Mouse (Mus musculus) MEL (cell line): ENCODE data around the gene Man2b2. TPM values are rescaled to one million over a fixed set of nuclear protein-coding genes. Genes with fewer than 3 reads are reported as not detected.

Source experiments
- DNase-seq: peaks from one replicate; pipeline ENCODE4 v3.0.0; 2011; ENCODE audit warnings: low read depth, low spot score
- H3K27ac ChIP-seq: 2 replicates; pipeline ENCODE4 v1.5.1; 2012; ENCODE audit warnings: low read depth, mild to moderate bottlenecking, control low read depth, low read length, moderate library complexity; ENCODE audit not compliant: control insufficient read depth
- H3K27me3 ChIP-seq, 2 experiments: fragments of 150-350 bp in 1 of 2; sonication (generic) in 1 of 2; 2 replicates each; pipeline ENCODE4 v1.6.1; 2012; ENCODE audit warnings: low read length in 2 of 2, mild to moderate bottlenecking in 2 of 2, improper control_type of control experiment in 1 of 2, moderate library complexity in 1 of 2; ENCODE audit not compliant: insufficient read depth in 2 of 2, control insufficient read depth in 1 of 2
- H3K36me3 ChIP-seq, 2 experiments: 2 replicates each; pipeline ENCODE4 v1.6.1; 2012 to 2014; ENCODE audit warnings: low read length in 2 of 2, improper control_type of control experiment in 1 of 2, inconsistent platforms in 1 of 2, mild to moderate bottlenecking in 1 of 2; ENCODE audit not compliant: insufficient read depth in 2 of 2, control insufficient read depth in 1 of 2
- H3K4me1 ChIP-seq, 2 experiments: fragments of 150-350 bp in 1 of 2; sonication (generic) in 1 of 2; 2 replicates each; pipeline ENCODE4 v1.6.1; 2012; ENCODE audit warnings: low read length in 2 of 2, improper control_type of control experiment in 1 of 2, mild to moderate bottlenecking in 1 of 2; ENCODE audit not compliant: insufficient read depth in 2 of 2, control insufficient read depth in 1 of 2
- H3K4me3 ChIP-seq, 2 experiments: fragments of 150-350 bp in 1 of 2; sonication (generic) in 1 of 2; 2 replicates each; pipeline ENCODE4 v1.5.1; 2012; ENCODE audit warnings: low read depth in 2 of 2, low read length in 2 of 2, mild to moderate bottlenecking in 2 of 2, moderate library complexity in 2 of 2, control low read depth in 1 of 2, improper control_type of control experiment in 1 of 2; ENCODE audit not compliant: control insufficient read depth in 1 of 2, insufficient read depth in 1 of 2
- H3K79me2 ChIP-seq: 2 replicates; pipeline ENCODE4 v1.6.1; 2012; ENCODE audit warnings: mild to moderate bottlenecking, low read length, moderate library complexity; ENCODE audit not compliant: control insufficient read depth, poor library complexity, insufficient read depth
- H3K9ac ChIP-seq: 2 replicates; pipeline ENCODE4 v1.6.1; 2012; ENCODE audit warnings: low read depth, mild to moderate bottlenecking, control low read depth, low read length, moderate library complexity; ENCODE audit not compliant: control insufficient read depth, poor library complexity, severe bottlenecking
- H3K9me3 ChIP-seq: fragments of 150-350 bp; sonication (generic); replicated peaks from 2 replicates; pipeline ENCODE4 v1.6.1; 2012; ENCODE audit warnings: mild to moderate bottlenecking, low read length, improper control_type of control experiment, moderate library complexity; ENCODE audit not compliant: insufficient read depth
- BHLHE40 ChIP-seq: IDR thresholded peaks from 2 replicates; pipeline ENCODE4 v1.6.1; 2012; ENCODE audit warnings: low read depth, mild to moderate bottlenecking, inconsistent platforms, low read length, improper control_type of control experiment, borderline replicate concordance
- CHD1 ChIP-seq: IDR thresholded peaks from 2 replicates; pipeline ENCODE4 v1.6.1; 2012; ENCODE audit warnings: low read depth, mild to moderate bottlenecking, inconsistent platforms, low read length, improper control_type of control experiment
- CHD2 ChIP-seq: IDR thresholded peaks from 2 replicates; pipeline ENCODE4 v1.6.1; 2011; ENCODE audit warnings: low read length, improper control_type of control experiment
- ELF1 ChIP-seq: IDR thresholded peaks from 2 replicates; pipeline ENCODE4 v1.6.1; 2014; ENCODE audit warnings: low read depth, mild to moderate bottlenecking, inconsistent platforms, low read length, improper control_type of control experiment, moderate library complexity
- EP300 ChIP-seq, 2 experiments: IDR thresholded peaks; 2 replicates each; pipeline ENCODE4 v1.6.1; 2011; ENCODE audit warnings: improper control_type of control experiment in 2 of 2, low read length in 2 of 2, low read depth in 1 of 2, mild to moderate bottlenecking in 1 of 2
- GABPA ChIP-seq: IDR thresholded peaks from 2 replicates; pipeline ENCODE4 v1.6.1; 2012; ENCODE audit warnings: low read depth, mild to moderate bottlenecking, inconsistent platforms, low read length, improper control_type of control experiment, moderate library complexity
- GATA1 ChIP-seq: IDR thresholded peaks from 2 replicates; pipeline ENCODE4 v1.6.1; 2011; ENCODE audit warnings: low read depth, low read length, improper control_type of control experiment
- JUND ChIP-seq: IDR thresholded peaks from 2 replicates; pipeline ENCODE4 v1.6.1; 2011; ENCODE audit warnings: low read depth, mild to moderate bottlenecking, improper control_type of control experiment, low read length
- MAFK ChIP-seq: IDR thresholded peaks from 2 replicates; pipeline ENCODE4 v1.6.1; 2011; ENCODE audit warnings: low read depth, mild to moderate bottlenecking, low read length, improper control_type of control experiment, borderline replicate concordance
- MAX ChIP-seq: IDR thresholded peaks from 2 replicates; pipeline ENCODE4 v1.6.1; 2011; ENCODE audit warnings: low read length, improper control_type of control experiment
- MXI1 ChIP-seq: IDR thresholded peaks from 2 replicates; pipeline ENCODE4 v1.6.1; 2011; ENCODE audit warnings: mild to moderate bottlenecking, low read depth, low read length, improper control_type of control experiment
- MYB ChIP-seq: IDR thresholded peaks from 2 replicates; pipeline ENCODE4 v1.6.1; 2011; ENCODE audit warnings: mild to moderate bottlenecking, low read depth, low read length, improper control_type of control experiment
- MYC ChIP-seq: IDR thresholded peaks from 2 replicates; pipeline ENCODE4 v1.6.1; 2011; ENCODE audit warnings: low read depth, mild to moderate bottlenecking, low read length, improper control_type of control experiment, moderate library complexity
- NELFE ChIP-seq: IDR thresholded peaks from 2 replicates; pipeline ENCODE4 v1.6.1; 2011; ENCODE audit warnings: low read depth, low read length, improper control_type of control experiment
- NRF1 ChIP-seq: IDR thresholded peaks from 2 replicates; pipeline ENCODE4 v1.6.1; 2014; ENCODE audit warnings: low read depth, mild to moderate bottlenecking, inconsistent platforms, low read length, improper control_type of control experiment, moderate library complexity; ENCODE audit not compliant: poor library complexity, insufficient read depth, severe bottlenecking
- POLR2A ChIP-seq, 2 experiments: IDR thresholded peaks; 2 replicates each; pipeline ENCODE4 v1.6.1; 2011 to 2012; ENCODE audit warnings: low read length in 2 of 2, mild to moderate bottlenecking in 2 of 2, control low read depth in 1 of 2, improper control_type of control experiment in 1 of 2, low read depth in 1 of 2, moderate library complexity in 1 of 2; ENCODE audit not compliant: control insufficient read depth in 1 of 2, insufficient read depth in 1 of 2, poor library complexity in 1 of 2
- RCOR1 ChIP-seq: IDR thresholded peaks from 2 replicates; pipeline ENCODE4 v1.6.1; 2012; ENCODE audit warnings: low read depth, mild to moderate bottlenecking, inconsistent platforms, low read length, improper control_type of control experiment
- TBP ChIP-seq: IDR thresholded peaks from 2 replicates; pipeline ENCODE4 v1.8.0; 2011; ENCODE audit warnings: low read depth, low read length, improper control_type of control experiment
- USF1 ChIP-seq: IDR thresholded peaks from 2 replicates; pipeline ENCODE4 v1.6.1; 2014; ENCODE audit warnings: low read depth, mild to moderate bottlenecking, inconsistent platforms, low read length, improper control_type of control experiment, moderate library complexity
- USF2 ChIP-seq, 2 experiments: IDR thresholded peaks; 2 replicates each; pipeline ENCODE4 v1.6.1; 2011 to 2012; ENCODE audit warnings: improper control_type of control experiment in 2 of 2, low read length in 2 of 2, borderline replicate concordance in 1 of 2, inconsistent platforms in 1 of 2, low read depth in 1 of 2, mild to moderate bottlenecking in 1 of 2; ENCODE audit not compliant: insufficient read depth in 1 of 2
- ZC3H11A ChIP-seq: IDR thresholded peaks from 2 replicates; pipeline ENCODE4 v1.6.1; 2012; ENCODE audit warnings: low read depth, mild to moderate bottlenecking, inconsistent platforms, low read length, improper control_type of control experiment
- ZKSCAN1 ChIP-seq: IDR thresholded peaks from 2 replicates; pipeline ENCODE4 v1.6.1; 2012; ENCODE audit warnings: low read depth, mild to moderate bottlenecking, inconsistent platforms, low read length, improper control_type of control experiment, moderate library complexity
- ZMIZ1 ChIP-seq: IDR thresholded peaks from 2 replicates; pipeline ENCODE4 v1.6.1; 2012; ENCODE audit warnings: low read depth, mild to moderate bottlenecking, inconsistent platforms, low read length, improper control_type of control experiment, moderate library complexity
- polyA plus RNA-seq, 2 experiments: library from polyadenylated mRNA; stranded (reverse) in 1 of 2; unstranded in 1 of 2; fragments of >175 nt in 1 of 2; fragments of >200 nt in 1 of 2; gene quantifications; 2 replicates each; pipeline versions ENCODE4 v1.2.1 to v1.2.4; 2012; ENCODE audit warnings: low replicate concordance in 2 of 2, low read depth in 1 of 2; ENCODE audit not compliant: insufficient read length in 2 of 2, insufficient read depth in 1 of 2, missing spikeins in 1 of 2
- total RNA-seq: library from RNA; depleted of rRNA; stranded (reverse); fragments of 300-350 nt; gene quantifications from 2 replicates; pipeline ENCODE4 v1.2.3, GENCODE M21; 2012

Gene Man2b2
- total and polyA plus RNA-seq, 3 experiments, result 9.3 to 37.1 TPM; not detected in 1

DNA sequence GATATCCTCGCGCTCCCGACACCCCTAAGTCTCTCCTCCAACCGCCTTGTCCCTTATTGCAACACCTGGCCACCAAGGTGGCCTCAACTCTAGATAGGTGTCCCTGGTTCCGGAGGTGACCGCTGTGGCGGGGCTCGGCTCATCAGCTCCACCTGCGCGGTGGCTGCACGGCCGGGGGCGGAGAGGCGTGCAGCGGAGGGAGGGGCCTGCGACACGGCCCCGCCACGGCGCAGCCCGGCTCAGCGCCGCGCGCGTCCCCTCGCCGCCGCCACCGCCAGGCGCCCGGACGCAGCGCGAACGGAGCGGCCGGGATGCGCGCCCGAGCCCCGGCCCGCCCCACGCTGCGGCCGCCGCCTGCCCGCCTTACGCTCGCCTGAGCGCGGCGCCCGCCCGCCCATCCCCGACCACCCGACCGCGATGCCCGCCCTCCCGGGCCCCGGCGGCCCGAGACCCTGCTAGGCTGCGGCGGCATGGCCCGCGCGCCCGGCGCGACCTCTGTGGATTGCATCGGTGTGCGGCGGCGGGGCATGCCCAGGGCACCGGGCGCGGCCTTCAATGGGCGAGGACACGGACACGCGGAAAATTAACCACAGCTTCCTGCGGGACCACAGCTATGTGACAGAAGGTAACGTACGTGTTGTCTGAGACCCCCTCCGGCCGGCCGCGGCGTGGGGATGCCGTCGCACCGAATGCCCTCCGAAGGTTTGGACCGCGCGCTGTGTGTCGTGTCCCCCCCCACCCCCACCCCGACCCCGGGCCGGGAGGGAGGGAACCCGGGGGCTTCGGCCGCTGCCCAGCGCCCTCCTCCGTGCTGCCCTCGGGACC is 38.0 kb upstream of the Man2b2 start, which contains the start of gene Ppp2r2c:
TSS of gene Ppp2r2c (plus strand) at position 248 of the 825 bp plus-strand sequence.
- no peaks in the 10 kb centered on the region for H3K79me2 ChIP-seq
- no peaks in the 10 kb centered on the region for H3K36me3 ChIP-seq
- H3K4me3 ChIP-seq, result no peak within 1 kb of the TSS
- H3K9me3 ChIP-seq, result no peaks in the 10 kb centered on the region
- no peak for DNase-seq
- no peak for TF ChIP-seq ELF1
- TF ChIP-seq JUND, result no peak
- no peak for TF ChIP-seq MAFK
- no peak for TF ChIP-seq RCOR1
- TF ChIP-seq GABPA, result no peak
- TF ChIP-seq GATA1, result no peak
- no peak for TF ChIP-seq MYC
- H3K27ac ChIP-seq, result no peak within 1 kb of the TSS
- no peak within 1 kb of the TSS for H3K9ac ChIP-seq
- no peaks in the 10 kb centered on the region for H3K4me1 ChIP-seq
- H3K27me3 ChIP-seq, result no peaks in the 10 kb centered on the region

GRCm38 (mm10) chr5:36867561-36867960 is 37.1 kb upstream of the Man2b2 start:
- Histone ChIP-seq H3K9ac (no peak overlapping the region), H3K79me2 (no peaks in the 10 kb centered on the region), H3K4me1 (no peaks in the 10 kb centered on the region), H3K27me3 (no peaks in the 10 kb centered on the region), H3K36me3 (no peaks in the 10 kb centered on the region), H3K4me3 (no peak overlapping the region), H3K9me3 (no peaks in the 10 kb centered on the region), H3K27ac (no peak overlapping the region)
- no peak for DNase-seq
- TF ChIP-seq CHD1 (no peak), EP300 (IDR thresholded peaks at IDR 0.05; ENCODE audit: low read depth in 1 of 2, low read length in 2 of 2) (no peak), POLR2A (IDR thresholded peaks at IDR 0.05; ENCODE audit: control insufficient read depth in 1 of 2, insufficient read depth in 1 of 2, low read depth in 1 of 2, low read length in 2 of 2, poor library complexity in 1 of 2) (no peak), MAFK (no peak), MXI1 (no peak), CHD2 (no peak), USF2 (IDR thresholded peaks at IDR 0.05; ENCODE audit: borderline replicate concordance in 1 of 2, insufficient read depth in 1 of 2, low read depth in 1 of 2, low read length in 2 of 2) (no peak), GATA1 (no peak), BHLHE40 (no peak), ZC3H11A (no peak), TBP (no peak), MYB (no peak), GABPA (no peak), USF1 (no peak), NRF1 (no peak), ZKSCAN1 (no peak), MAX (no peak), ZMIZ1 (no peak), NELFE (no peak)
